Mouse (Mus musculus): Measurements from ENCODE around the gene Micu1.

DNA sequence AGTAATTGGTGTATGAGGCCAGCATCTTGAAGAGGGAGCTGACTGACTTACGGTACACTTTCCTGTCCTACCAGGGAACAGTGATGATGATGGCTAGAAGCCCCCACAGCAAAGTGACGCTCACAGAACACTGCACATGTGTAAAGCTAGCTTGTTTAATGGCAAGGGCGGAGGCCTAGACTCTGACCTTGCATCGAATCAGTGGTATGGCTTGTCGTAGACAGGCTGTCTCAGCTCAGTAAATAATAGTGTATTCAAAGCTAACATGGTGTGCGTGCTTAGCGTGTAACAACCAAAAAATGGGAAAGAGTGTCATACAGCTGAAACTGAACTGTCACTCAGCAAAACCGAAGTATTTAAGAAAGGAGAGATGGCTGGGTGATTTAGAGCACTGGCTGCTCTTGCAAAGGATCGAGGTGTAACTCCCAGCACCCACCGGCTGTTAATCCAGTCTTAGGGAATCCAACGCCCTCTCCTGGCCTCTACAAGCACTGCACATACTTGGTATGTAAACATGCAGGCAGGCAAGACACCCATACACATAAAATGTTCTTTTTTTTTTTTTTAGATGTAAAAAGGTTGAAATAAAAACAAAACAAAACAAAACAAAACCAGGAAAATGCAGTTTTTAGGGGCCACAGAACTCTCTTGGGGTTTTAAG lies 85.0 kb downstream of the Micu1 start:
- no peak for TF ChIP-seq POLR2A (IDR thresholded peaks at IDR 0.05; ENCODE audit: low read depth, low read length)
- no peak for TF ChIP-seq CTCF (IDR thresholded peaks at IDR 0.05; ENCODE audit: borderline replicate concordance, insufficient read depth, low read length)
